Mouse (Mus musculus): ENCODE measurements at regions not wholly inside any gene's neighbourhood (a gene's known extent, or its start where the extent isn't known, plus 50 kb on each side); places are given as distances from the start of the nearest gene placed in this dataset.

DNA sequence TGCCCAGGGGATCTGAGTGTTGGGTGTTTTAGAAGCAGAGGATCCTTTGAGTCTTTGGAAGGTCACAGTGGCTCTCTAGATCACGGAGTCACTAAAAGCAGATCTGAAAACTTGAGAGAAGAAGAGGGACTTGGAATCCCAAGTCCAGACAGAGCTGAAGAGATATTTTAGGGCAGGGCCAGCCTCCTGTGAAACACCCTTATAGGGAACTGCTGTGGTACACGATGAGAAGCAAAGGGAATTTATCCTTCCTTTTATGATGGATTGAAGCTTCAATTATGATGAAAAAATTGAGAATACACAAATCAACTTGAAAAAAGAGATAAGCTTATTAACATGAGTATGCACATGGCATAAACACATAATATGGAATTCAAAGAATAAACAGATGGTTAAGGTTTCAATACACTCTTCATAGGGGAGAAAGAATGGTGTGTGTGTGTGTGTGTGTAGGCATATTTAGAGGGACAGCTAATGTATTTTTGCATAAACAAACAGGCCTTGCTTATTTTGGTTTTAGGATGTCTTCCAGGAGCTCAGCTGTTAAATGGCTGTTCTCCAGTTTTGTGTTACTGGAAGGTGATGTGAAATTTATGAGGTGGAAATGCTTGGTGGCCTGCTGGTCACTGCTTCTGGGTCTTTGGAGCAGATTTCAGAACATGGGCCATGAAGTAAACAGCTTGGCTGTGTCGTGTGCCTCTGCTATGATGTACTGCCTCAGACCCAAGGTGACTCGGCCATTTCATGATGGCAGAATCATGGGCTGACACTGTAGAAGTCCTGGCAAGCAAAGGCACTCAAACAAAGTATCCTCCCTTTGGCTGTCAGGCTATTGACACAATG lies 190.1 kb downstream of the Phlda1 start:
- Histone ChIP-seq H3K4me1 (ENCODE audit: control insufficient read depth, insufficient read depth, low read depth, low read length) (peaks cover 11% of the 10 kb centered on the region; the same call in 1 of the 2 replicates), H3K9ac (ENCODE audit: low read depth, low read length) (no peak overlapping the region), H3K27me3 (replicated peaks; ENCODE audit: control insufficient read depth, insufficient read depth, low read length) (no peaks in the 10 kb centered on the region), H3K27ac (ENCODE audit: low read depth, low read length) (no peak overlapping the region), H3K4me3 (ENCODE audit: low read length) (no peak overlapping the region), H3K36me3 (ENCODE audit: control insufficient read depth, insufficient read depth, low read length) (no peaks in the 10 kb centered on the region), H3K9me3 (ENCODE audit: control insufficient read depth, low read length) (no peaks in the 10 kb centered on the region), H3K4me2 (ENCODE audit: low read length) (no peak overlapping the region)
- 76% methylated on average over 4 of the region's 4 CpGs for whole genome bisulfite sequencing
- no peak for ATAC-seq

DNA sequence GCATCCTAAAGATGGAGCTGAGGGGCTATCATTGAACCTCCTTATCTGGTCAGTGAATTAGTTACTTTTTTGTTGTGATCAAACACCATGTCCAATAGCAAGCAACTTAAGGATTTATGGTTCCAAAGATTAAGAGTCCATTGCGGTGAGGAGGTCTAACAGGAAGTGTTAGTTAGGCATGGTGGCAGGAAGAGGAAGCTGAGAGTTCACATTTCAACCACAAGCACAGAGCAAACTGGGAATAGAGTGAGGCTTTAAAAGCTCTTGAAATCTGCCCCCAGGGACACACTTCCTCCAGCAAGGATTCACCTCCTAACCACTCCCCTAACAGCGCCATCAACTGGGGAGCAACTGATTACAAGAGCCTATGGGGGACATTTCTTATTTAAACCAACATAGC lies 190.9 kb downstream of the Phlda1 start:
- Histone ChIP-seq H3K4me2 (ENCODE audit: low read length) (no peak overlapping the region), H3K4me1 (ENCODE audit: control insufficient read depth, insufficient read depth, low read depth, low read length) (peaks cover 11% of the 10 kb centered on the region; the same call in 1 of the 2 replicates), H3K27me3 (replicated peaks; ENCODE audit: control insufficient read depth, insufficient read depth, low read length) (no peaks in the 10 kb centered on the region), H3K9ac (ENCODE audit: low read depth, low read length) (no peak overlapping the region), H3K27ac (ENCODE audit: low read depth, low read length) (no peak overlapping the region), H3K4me3 (ENCODE audit: low read length) (no peak overlapping the region), H3K9me3 (ENCODE audit: control insufficient read depth, low read length) (no peaks in the 10 kb centered on the region), H3K36me3 (ENCODE audit: control insufficient read depth, insufficient read depth, low read length) (no peaks in the 10 kb centered on the region)
- WGBS = 95% methylated on average over 2 of the region's 2 CpGs
- ATAC-seq = no peak

DNA sequence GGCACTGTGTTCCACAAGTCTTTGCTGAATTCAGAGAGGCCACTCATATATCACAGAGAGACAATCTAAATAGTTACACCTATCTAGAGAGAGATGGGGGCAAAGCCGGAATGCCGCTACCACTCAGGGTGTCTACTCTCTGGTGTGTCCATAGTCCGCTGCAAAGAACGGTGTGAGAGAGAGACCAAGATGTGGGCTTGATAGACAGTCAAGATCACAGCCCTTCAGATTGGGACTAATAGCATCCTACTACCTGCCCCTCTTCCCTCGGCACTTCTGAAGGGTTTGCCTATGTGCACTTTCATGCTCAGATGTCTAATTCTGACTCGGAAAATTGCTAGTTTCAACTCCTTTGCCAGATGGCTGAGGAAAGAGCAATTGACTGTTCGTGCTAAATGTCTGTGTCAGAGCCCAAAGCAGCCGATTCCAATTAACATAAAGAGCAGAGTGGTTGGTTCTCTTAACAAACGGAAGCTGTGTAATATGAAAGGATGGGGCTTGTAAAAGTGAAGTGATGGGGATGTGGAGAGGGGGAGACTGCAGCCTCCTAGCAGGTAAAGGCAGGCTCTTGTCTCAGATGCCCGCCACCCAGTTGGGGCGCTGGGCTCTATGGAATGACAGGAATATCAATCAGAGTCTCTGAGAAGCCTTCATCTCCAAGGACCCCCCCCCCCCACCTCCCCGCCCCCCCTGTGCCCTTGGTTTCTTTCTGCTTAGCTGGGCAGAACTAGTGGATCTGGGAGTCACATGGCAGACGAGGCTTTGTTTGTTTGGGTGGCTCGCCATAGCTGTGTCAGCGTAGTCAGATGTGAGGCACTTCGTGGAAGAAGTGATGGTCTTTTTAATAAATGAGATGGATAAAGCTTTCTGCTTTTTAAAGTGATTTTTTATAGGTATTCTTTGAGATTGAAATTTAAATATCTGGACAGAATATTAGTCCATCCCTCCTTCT lies 193.7 kb downstream of the Phlda1 start:
- Histone ChIP-seq H3K4me2 (ENCODE audit: low read length) (no peak overlapping the region), H3K9ac (ENCODE audit: low read depth, low read length) (peak overlapping the region; percentile 31; the same call in 1 of the 2 replicates), H3K4me1 (ENCODE audit: control insufficient read depth, insufficient read depth, low read depth, low read length) (peaks cover 7% of the 10 kb centered on the region; the same call in 1 of the 2 replicates), H3K4me3 (ENCODE audit: low read length) (no peak overlapping the region), H3K9me3 (ENCODE audit: control insufficient read depth, low read length) (no peaks in the 10 kb centered on the region), H3K27ac (ENCODE audit: low read depth, low read length) (peak overlapping the region; percentile 48; the same call in 1 of the 2 replicates), H3K36me3 (ENCODE audit: control insufficient read depth, insufficient read depth, low read length) (no peaks in the 10 kb centered on the region), H3K27me3 (replicated peaks; ENCODE audit: control insufficient read depth, insufficient read depth, low read length) (no peaks in the 10 kb centered on the region)
- WGBS = 53% methylated on average over 16 of the region's 16 CpGs
- peak; percentile 76 for ATAC-seq

DNA sequence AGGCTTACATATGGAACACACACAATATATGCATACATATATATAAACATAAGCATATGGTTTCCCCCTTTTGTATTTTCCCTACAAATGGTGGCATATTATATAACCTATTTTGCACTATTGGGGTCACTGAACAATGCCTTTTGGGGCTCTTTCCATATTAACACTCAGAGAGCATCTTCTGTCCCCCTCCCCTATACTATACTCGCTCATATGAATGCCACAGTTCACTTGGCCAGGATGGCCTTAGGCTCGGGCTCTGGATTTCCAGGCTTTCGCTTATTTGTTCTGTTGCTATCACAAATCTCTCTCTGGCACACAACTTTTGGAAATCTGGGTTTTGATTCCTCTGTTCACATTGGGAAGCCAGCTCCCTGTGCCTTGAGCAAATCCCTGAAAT lies 194.5 kb downstream of the Phlda1 start:
- no peaks in the 10 kb centered on the region for H3K36me3 ChIP-seq (ENCODE audit: control insufficient read depth, insufficient read depth, low read length)
- peaks cover 7% of the 10 kb centered on the region; the same call in 1 of the 2 replicates for H3K4me1 ChIP-seq (ENCODE audit: control insufficient read depth, insufficient read depth, low read depth, low read length)
- no peak overlapping the region for H3K27ac ChIP-seq (ENCODE audit: low read depth, low read length)
- 66% methylated on average over 3 of the region's 3 CpGs for WGBS
- H3K9ac ChIP-seq (ENCODE audit: low read depth, low read length) = no peak overlapping the region
- H3K4me2 ChIP-seq (ENCODE audit: low read length) = no peak overlapping the region
- 0 out of 2 replicates have a peak, but pooled peaks have one; percentile 51 for ATAC-seq
- no peaks in the 10 kb centered on the region for H3K27me3 ChIP-seq (replicated peaks; ENCODE audit: control insufficient read depth, insufficient read depth, low read length)
- H3K4me3 ChIP-seq (ENCODE audit: low read length) = no peak overlapping the region
- peaks cover under 1% of the 10 kb centered on the region; the same call in 1 of the 2 replicates for H3K9me3 ChIP-seq (ENCODE audit: control insufficient read depth, low read length)

DNA sequence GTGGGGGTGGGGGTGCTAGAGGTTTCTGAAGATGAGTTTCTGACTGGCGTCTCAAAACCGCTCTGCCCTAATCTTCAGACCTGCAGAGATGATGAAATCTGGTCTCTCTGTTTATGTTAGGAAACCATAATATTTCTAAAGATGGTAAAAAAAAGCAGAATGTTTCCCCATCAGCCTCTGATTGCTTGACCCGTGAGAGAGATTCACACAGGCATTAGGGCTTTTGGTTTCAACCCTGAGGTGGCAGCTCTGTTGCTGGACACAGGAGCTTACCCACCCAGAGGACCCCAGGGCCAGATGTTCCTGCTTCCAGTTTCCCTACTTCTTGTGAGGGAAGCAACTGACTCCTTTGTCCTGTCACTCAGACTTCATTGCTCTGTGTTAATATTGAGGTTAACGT lies 195.1 kb downstream of the Phlda1 start:
- Histone ChIP-seq H3K9me3 (ENCODE audit: control insufficient read depth, low read length) (peaks cover 4% of the 10 kb centered on the region), H3K4me1 (ENCODE audit: control insufficient read depth, insufficient read depth, low read depth, low read length) (peaks cover 7% of the 10 kb centered on the region; the same call in 1 of the 2 replicates), H3K36me3 (ENCODE audit: control insufficient read depth, insufficient read depth, low read length) (no peaks in the 10 kb centered on the region), H3K27ac (ENCODE audit: low read depth, low read length) (no peak overlapping the region), H3K9ac (ENCODE audit: low read depth, low read length) (no peak overlapping the region), H3K4me3 (ENCODE audit: low read length) (no peak overlapping the region), H3K4me2 (ENCODE audit: low read length) (no peak overlapping the region), H3K27me3 (replicated peaks; ENCODE audit: control insufficient read depth, insufficient read depth, low read length) (no peaks in the 10 kb centered on the region)
- ATAC-seq = no peak
- WGBS = 63% methylated on average over 4 of the region's 4 CpGs

DNA sequence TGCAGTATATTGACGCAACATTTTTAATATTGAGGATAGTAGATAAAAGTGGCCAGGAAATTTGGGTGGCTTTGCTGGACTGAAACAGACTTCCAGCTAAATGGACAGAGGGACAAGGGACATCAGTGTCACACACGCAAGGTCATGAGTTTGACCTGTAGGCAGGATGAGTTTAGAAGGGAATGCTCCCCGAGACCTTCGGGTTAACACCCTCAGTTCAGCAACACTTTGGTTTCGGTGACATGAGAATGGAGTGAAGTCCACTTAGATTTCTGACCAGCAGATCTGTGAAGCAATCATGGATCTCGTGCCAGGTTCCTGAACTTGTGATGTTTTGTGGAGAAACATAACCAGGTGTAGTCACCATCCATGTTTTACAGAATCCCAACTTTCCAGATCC lies 196.3 kb downstream of the Phlda1 start:
- H3K4me1 ChIP-seq (ENCODE audit: control insufficient read depth, insufficient read depth, low read depth, low read length) = peaks cover 7% of the 10 kb centered on the region; the same call in 1 of the 2 replicates
- no peak overlapping the region for H3K4me3 ChIP-seq (ENCODE audit: low read length)
- H3K9me3 ChIP-seq (ENCODE audit: control insufficient read depth, low read length) = peaks cover 4% of the 10 kb centered on the region
- no peaks in the 10 kb centered on the region for H3K36me3 ChIP-seq (ENCODE audit: control insufficient read depth, insufficient read depth, low read length)
- H3K27me3 ChIP-seq (replicated peaks; ENCODE audit: control insufficient read depth, insufficient read depth, low read length) = no peaks in the 10 kb centered on the region
- H3K27ac ChIP-seq (ENCODE audit: low read depth, low read length) = no peak overlapping the region
- H3K9ac ChIP-seq (ENCODE audit: low read depth, low read length) = no peak overlapping the region
- ATAC-seq = no peak
- H3K4me2 ChIP-seq (ENCODE audit: low read length) = no peak overlapping the region
- WGBS = 98% methylated on average over 6 of the region's 6 CpGs

DNA sequence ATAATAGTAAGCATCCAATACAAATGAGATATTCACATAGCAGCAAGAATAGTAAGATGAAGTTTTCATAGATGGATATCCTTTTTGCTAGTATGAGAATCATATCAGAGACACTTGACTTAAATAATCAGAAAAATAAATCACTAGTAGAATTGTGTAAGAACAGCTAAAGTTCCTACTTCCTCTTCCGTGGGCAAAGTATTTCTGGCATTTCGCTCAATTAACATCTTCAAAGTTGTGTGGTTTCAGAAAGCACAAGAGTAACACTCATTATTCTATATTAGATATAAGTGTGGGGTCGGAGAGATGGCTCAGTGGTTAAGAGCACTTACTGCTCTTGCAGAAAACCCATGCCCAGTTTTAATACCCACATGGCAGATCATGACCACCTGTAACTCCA lies 197.4 kb downstream of the Phlda1 start:
- H3K4me2 ChIP-seq (ENCODE audit: low read length) = no peak overlapping the region
- no peak overlapping the region for H3K9ac ChIP-seq (ENCODE audit: low read depth, low read length)
- H3K27ac ChIP-seq (ENCODE audit: low read depth, low read length) = no peak overlapping the region
- no peak overlapping the region for H3K4me3 ChIP-seq (ENCODE audit: low read length)
- WGBS = 94% methylated on average over 3 of the region's 3 CpGs
- no peaks in the 10 kb centered on the region for H3K36me3 ChIP-seq (ENCODE audit: control insufficient read depth, insufficient read depth, low read length)
- ATAC-seq = no peak
- peaks cover 4% of the 10 kb centered on the region for H3K9me3 ChIP-seq (ENCODE audit: control insufficient read depth, low read length)
- H3K27me3 ChIP-seq (replicated peaks; ENCODE audit: control insufficient read depth, insufficient read depth, low read length) = no peaks in the 10 kb centered on the region
- H3K4me1 ChIP-seq (ENCODE audit: control insufficient read depth, insufficient read depth, low read depth, low read length) = peaks cover 7% of the 10 kb centered on the region; the same call in 1 of the 2 replicates

DNA sequence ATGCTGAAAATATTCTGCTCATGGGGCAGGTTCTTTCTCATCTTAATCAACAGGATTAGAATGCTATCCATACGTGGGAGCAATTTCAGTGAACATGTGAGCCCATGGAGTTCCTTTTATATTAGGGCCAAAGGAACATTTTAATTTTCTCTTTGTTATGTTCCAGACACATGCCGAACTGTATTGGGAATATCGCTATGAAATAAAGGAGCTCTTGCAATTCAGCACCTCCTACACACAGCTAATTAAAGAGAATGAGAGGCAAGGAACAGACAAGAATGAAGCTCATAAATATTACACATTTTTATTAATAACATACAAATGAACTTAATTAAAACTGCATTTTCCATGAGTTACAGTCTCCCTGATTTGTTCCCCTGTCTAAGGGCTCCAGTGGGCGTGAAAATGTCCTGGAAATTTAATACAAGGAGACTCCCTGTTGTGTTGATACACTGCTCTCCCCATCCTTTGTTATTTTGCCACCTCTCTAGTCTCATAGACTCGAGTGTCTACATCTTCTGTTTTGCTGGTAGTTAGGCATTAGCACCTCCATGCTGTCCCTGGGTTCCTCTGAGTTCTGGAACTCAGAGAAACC lies 205.5 kb downstream of the Phlda1 start:
- no peak overlapping the region for H3K4me3 ChIP-seq (ENCODE audit: low read length)
- WGBS = 44% methylated on average over 5 of the region's 5 CpGs
- no peak overlapping the region for H3K27ac ChIP-seq (ENCODE audit: low read depth, low read length)
- no peak overlapping the region for H3K4me2 ChIP-seq (ENCODE audit: low read length)
- no peak overlapping the region for H3K9ac ChIP-seq (ENCODE audit: low read depth, low read length)
- peaks cover 2% of the 10 kb centered on the region; the same call in 1 of the 2 replicates for H3K9me3 ChIP-seq (ENCODE audit: control insufficient read depth, low read length)
- no peaks in the 10 kb centered on the region for H3K36me3 ChIP-seq (ENCODE audit: control insufficient read depth, insufficient read depth, low read length)
- no peaks in the 10 kb centered on the region for H3K27me3 ChIP-seq (replicated peaks; ENCODE audit: control insufficient read depth, insufficient read depth, low read length)
- H3K4me1 ChIP-seq (ENCODE audit: control insufficient read depth, insufficient read depth, low read depth, low read length) = no peaks in the 10 kb centered on the region
- ATAC-seq = peak; percentile 86

Data from hindbrain, embryonic 16.5 days (tissue).